Mouse (Mus musculus) adrenal gland, postnatal 10 days (tissue): Measurements from ENCODE around the gene Fam219b. TPM values are rescaled to one million over a fixed set of nuclear protein-coding genes. Genes with fewer than 3 reads are reported as not detected.

ENCODE experiments used
- DNase-seq: peaks from one replicate; pipeline ENCODE4 v3.0.0; 2021; ENCODE audit warnings: mixed read lengths
- total RNA-seq, 2 experiments: library from RNA; stranded (reverse); gene quantifications; 2 replicates each; pipeline ENCODE4 v1.2.3; 2021

The Fam219b gene
- total RNA-seq, 2 experiments from 2014 or later: 19.6 to 23.4 TPM

DNA sequence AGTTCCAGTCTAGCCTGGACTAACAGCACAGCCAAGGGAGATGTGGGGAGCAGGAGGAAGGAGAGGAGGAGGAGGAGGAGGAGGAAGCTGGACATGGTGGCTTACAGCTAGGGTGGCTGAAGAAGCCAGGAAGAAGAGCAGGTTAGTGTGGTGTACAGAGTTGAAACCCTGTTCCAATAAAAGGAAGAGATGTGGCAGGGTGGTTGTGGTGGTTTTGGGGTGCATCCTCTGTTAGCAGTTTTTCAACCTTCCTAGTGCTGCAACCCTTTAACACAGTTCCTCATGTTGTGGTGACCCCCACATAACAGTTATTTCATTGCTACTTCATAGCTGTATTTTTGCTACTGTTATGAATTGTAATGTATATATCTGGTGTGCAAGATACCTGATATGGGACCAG lies 12.9 kb upstream of the Fam219b start:
- DNase-seq: no peak

DNA sequence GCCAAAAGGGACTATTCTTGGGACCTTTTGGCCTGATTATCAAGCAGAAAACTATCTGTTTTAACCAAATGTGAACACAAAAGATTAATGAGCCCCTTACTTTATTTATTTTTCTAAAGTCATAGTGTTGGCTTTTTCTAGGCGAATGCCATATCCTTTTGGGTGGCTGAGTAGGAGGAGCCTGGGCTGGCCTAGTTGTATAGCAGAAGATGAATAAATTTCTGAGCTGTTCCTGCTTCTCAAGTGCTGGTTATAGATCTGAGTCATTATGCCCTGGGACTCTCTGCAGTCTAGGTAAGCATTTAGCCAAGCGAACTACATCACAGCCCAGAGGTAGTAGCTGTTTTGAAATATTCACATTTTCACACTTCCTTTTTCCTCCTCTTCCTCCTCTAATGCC lies 11.8 kb upstream of the Fam219b start:
- DNase-seq: no peak

DNA sequence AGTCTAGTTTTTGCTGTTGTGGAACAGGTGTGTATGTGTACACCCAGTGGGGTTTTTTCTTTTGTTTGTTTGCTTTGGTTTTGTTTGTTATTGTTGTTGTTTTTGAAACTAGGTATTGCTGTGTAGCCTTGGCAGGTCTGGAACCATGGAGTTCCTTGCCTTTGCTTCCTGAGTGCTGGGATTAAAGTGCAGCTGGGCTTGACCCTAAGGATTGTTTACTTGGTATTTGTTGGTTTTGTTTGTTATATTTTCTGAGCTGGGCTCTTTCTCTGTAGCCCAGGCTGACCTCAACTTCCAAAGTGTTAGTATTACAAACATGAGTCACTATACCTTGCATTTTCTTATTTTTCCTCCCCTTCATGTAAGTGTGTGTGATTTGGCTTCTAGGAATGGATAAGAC lies 10.9 kb upstream of the Fam219b start:
- DNase-seq: no peak

DNA sequence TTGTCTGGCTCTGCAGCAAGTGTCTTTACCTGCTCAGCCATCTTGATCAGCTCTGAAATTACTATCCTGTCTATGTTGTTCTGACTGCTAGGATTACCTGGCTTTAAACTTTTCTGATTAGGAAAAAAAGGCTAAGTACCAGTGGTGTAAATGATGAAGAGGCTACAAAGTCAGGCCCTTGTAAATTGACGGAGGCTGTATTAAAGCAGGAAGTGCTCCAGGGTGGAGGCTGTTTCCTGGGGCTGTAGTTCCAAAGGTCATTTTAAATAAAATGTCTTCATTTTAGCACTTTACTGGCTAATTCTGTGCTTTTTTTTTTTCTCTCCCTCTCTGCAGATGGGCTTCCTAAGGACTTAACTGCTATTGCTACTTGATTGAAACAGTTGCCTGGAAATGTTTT lies 5.4 kb upstream of the Fam219b start:
- no peak for DNase-seq

DNA sequence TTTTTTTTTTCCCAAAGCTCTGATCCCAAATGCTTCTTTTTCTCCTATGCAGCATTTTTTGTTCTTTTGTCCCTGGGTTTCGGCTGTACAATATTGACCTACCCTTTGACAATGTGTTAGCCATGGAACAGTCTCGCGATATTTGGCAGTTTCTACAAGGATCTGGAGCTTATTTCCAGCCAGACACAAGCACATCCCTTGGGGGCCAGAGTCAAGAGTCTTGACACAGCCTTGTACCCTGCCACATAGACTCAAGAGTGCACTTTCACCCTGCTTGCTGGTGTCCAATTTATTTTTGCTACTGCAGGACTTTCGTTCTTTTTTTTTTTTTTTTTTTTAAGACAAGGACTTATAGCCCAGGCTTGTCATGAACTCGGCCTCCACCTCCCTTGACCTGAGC lies 966 bp upstream of the Fam219b start:
- peak; percentile 43 for DNase-seq

DNA sequence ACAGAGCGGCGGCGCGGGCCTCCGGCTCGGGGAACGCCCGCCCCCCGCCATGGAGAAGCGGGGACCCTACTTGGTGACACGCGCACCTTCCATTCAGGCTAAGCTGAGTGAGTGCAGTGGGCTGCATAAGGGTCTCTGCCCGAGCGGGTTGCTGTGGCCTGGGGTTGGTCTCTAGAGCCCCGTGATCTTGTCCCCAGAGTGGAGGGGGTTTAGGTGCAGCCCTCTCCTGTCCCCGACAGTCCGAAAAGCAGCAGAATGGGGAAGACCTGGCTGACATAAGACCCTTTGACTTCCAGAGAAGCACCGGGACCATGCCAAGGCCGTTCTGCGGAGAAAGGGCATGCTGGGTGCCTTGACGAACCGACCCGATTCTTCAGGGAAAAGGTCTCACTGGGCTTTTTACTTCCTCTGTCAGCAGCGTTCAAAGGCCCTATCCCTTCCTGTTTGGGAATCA lies 427 bp downstream of the Fam219b start:
- peak; percentile 52 for DNase-seq

DNA sequence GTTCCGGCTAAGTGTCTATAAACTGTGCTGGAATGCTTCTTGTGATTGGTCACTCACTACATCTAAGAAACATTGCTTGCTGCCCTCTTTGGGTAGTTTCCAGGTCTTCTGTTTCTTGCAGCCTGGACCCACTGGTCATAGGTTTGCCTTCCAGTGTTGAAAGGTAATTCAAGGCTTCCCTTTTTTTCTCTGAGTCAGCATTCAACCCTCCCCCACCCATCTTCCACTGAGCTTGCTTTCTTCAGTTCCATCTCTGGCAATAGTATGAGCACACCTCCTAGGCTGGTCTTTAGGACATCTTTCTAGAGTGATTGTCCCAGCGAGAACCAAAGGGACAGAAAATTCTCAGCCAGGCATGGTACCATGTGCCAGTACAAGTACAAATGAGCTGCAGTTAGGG lies 2.2 kb downstream of the Fam219b start:
- no peak for DNase-seq

DNA sequence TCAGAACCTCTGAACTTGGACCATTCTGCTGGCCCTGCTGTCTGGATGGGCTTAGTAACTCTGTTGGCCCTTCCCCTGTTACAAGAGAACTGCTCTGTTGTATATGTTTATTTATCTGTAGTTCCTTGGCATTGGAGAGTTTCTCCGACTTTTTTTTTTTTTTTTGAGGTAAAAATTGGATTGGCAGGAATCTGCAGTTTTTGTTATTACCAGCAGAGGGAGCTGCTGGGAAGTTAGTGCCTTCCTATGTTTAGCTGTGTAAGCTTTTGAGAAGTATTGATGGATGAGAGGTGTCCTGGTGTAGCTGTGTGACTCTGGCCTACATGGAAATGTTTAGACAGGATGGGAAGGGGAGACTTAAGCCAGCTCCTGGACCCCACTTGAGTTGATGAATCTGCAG lies 4.0 kb downstream of the Fam219b start:
- peak; percentile 65 for DNase-seq

DNA sequence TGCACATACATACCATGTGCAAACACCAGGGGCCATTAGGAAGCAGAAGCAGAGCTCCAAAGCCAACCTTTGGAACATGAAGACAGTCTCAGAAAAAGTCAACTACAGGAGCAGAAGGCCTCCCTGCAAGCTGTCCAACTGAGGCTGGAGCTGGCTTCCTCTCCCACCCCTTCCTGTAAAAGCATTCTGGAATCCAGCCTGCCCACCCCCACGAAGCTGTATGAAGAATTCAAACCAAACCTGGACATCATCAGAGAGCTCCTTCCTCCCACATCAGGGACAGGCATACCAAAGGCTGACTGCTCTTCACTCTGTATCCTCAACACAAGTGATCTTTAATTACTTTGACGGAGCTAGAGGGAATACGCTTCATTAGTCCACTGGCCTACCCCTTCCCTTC lies 6.6 kb downstream of the Fam219b start:
- no peak for DNase-seq

DNA sequence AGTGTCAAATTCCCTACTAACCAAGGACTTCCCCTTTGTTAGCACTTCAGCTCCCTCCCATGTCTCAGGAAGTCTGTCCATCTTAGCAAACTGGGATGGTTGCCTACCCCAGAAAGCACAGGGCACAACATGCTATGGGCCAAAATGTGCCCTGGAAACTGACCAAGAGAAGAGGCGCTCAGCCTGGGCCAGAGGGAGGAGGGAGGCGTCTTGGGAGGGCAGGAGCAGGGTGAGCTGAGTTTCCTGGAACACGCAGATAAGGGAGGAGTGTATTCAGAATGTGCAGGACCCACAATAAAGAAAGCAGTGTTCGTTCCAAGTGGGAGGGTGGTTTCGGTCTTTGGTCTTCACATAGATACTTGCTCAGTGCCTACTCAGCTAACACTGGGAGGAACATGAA lies 10.0 kb downstream of the Fam219b start:
- DNase-seq: no peak

DNA sequence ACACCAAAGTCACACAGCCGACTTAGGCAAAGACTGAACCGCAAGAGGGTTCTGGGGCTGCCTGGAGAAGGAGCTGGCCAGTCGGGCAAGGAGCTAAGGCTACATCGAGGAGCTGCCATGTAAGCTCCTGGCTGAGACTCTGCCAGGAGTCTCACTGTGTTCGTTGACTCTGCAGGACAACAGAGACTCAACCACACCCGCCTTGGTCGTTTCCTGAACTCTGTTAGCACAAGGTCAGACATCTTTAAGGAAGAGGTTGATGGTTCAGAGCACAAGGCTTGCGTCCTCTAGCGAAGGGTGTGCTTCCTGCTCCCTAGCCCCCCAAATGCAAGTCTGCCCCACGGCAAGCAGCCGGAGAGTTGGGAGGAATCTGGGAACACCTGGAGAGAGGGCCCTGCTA lies 10.5 kb downstream of the Fam219b start:
- DNase-seq: no peak

DNA sequence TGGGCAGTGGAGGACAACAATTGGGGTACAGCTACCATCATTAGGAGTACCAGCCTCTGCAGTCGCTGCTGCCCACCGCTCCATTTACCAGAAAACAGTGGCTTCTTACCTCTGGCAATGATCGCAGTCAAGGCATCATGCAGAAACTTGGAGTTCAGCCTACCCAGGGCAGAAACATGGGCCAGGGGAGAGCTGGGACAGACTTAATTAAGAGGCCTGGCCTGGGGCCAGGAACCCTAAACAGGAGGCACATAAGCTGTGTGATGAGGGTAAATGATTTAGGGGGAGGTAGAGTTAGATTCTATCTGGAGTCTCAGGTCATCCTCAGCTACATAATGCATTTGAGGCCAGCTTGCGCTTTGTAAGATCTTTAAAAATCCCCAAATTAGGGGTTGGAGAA lies 11.9 kb downstream of the Fam219b start:
- DNase-seq: no peak

DNA sequence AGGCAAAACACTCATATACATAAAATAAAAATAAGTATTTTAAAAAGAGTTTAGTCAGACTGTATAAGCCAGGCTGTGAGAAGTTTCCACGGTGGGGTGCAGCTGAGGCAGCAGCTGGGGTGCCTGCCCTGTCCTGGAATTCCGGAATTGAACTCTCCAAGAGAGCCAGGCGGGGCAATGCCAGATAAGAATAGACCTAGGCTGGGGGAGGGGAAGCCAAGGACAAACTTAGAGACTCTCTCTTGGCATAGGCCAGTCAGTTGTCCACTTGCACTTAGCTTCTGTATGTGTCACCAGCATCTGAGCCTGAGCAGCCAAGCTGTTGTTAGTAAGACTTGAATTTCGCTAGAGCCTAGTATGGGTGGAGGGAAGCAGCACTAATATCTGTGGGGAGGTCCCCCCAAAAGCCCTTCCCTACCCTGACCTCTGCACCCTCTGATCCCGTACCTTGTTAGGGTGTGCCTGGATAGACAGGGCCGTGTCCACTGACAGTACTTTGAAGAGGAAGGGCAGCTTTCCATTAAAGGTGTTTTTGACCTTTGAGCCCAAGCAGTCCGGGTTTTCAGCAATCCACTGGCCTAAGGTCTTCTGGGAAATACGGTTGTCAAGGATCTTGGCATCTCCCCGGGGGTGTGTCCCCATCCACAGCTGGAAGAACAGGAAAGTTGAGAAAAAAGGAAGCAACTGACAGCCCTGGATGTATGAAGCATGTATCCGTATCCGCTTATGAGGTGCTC lies 13.0 kb downstream of the Fam219b start:
- DNase-seq: peak; percentile 76

DNA sequence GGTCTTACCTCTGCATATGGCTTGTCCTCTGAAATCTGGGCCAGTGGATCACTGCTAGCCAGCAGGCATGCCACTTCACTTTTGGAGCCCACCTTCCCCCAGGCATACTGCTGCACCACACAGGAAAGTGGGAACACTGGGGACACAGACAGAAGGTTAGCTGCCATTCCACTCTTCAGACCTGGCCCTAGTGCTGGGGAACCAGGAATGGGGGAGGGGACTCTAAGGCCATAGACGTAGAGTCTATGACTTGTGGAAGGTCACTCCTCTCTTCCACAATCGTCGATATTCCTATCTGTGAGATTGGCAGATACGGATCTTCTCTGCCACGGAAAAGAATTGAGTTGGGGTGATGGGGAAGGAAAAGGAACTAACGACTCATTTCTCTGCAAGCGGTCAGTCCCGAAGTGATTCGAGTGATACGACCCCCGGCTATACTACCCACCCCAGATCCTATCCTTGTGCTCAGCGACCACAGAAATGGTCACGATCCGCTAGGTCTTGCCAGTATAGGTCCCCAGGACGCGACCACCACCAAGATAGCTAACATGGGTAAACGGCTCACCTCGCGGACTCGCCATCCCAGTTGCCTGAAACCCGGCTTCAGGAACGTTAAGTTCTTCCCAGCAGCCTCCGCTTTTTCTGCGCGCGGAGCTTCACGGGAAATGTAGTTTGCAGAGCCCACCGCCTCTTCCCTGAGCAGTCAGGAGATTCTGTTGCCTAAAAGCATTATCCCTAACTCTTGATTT lies 15.0 kb downstream of the Fam219b start, which contains the start of gene Mpi:
Mpi (minus strand) TSS at position 625 of the 749 bp plus-strand sequence.
- DNase-seq: peak; percentile 82

DNA sequence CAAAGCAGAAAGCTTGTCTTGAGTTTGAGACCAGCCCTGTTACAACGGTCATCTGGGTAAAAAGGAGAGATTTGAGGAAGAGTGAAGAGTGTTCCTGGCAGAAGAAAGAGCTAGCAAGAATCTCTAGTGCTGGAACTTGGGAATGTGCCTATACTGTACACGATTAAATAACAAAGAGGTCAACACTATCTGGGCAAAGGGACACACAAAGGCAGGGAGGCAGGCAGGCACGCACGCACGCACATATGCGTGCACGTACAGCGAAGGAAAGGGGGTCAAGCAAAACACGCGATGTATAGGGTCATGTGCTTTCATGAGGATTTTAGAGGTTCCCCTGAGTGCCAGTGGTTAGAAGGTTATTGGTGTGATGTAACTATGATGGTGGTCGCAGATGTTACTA lies 15.8 kb downstream of the Fam219b start:
- DNase-seq: no peak

DNA sequence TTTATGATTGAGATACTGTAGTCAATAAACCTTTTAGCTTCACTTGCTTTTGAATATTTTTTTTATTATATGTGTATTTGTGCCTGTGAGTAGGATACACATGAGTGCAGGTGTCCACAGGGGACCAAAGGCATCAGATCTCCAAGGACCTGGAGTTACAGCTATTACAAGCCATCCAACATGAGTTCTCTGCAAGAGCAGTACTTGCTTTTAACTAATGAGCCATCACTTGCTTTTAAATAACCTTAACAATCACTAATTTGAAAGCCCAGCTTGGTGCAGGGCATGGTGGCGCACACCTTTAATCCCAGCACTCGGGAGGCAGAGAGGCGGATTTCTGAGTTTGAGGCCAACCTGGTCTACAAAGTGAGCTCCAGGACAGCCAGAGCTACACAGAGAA lies 17.4 kb downstream of the Fam219b start:
- no peak for DNase-seq

DNA sequence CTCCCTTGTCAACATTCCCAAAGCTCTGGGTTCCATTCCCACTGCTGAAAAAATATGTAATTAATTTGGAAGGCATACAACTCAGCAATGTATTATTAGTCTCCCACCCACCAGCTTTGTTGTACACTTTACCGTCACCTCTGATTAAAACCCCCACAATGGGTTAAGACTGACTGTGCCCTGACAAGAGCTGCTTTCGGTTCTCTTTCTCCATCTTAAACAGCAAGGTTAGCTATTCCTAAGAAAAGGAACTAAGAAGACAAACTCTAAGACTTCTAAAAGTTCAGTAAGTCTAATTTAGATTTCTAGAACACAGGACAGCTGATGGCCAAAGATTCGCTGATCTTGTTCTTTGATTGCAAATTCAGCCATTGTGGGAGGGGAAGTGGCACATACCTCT lies 19.9 kb downstream of the Fam219b start:
- no peak for DNase-seq

DNA sequence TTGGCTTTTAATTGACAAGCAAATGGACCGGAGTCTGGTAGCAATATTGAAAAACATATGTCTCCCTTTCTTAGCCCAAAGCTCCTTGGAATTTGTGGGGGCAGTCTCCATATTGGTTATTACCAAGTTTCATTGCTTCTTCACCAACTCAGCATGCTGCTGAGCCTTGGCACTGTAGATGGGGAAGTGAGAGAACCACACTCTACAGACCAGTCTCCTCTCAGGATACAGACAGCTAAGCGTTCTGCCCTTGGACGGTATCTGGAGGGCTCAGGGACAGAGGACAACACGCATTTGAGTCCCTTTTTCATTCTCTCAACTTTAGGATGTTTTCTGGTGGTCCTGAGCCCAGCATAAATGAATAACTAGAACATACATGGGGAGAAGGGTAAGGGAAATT lies 21.3 kb downstream of the Fam219b start:
- DNase-seq: no peak

DNA sequence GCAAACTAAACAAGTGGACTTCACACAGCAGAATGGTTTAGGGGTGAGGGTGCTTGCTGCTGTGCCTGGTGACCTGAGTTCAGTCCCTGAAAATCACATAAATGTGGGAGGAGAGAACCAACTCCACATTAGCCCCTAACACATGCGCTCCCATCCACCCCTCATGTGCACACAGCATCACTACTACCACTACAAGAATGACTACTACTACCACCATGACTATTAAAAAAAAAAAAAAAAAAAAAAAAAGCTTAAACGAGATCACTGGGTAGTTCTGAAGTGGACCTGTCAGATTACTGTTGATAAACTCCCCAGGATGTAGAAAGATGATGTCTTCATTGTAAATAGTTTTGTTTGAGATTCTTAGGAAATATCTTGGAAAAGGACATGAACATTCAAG lies 22.2 kb downstream of the Fam219b start:
- DNase-seq: no peak

DNA sequence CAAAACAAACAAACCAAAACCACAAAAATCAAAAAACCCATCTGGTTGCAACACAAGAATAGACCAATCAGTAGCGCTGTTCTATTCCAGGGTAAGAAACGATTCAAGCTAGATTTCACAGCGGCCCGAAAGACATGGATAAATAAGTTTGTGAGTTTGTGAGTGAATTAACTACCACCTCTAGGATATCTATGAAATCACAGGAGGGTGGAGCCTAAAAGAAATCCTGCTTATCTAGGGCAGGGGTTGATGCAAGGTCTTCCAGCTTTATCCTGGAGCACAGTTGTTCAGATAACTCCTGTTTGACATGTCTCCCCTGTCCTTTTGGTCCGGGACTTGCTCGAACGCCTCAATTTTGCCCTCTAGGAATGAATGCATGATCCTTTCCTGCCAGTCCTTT lies 22.9 kb downstream of the Fam219b start:
- no peak for DNase-seq

DNA sequence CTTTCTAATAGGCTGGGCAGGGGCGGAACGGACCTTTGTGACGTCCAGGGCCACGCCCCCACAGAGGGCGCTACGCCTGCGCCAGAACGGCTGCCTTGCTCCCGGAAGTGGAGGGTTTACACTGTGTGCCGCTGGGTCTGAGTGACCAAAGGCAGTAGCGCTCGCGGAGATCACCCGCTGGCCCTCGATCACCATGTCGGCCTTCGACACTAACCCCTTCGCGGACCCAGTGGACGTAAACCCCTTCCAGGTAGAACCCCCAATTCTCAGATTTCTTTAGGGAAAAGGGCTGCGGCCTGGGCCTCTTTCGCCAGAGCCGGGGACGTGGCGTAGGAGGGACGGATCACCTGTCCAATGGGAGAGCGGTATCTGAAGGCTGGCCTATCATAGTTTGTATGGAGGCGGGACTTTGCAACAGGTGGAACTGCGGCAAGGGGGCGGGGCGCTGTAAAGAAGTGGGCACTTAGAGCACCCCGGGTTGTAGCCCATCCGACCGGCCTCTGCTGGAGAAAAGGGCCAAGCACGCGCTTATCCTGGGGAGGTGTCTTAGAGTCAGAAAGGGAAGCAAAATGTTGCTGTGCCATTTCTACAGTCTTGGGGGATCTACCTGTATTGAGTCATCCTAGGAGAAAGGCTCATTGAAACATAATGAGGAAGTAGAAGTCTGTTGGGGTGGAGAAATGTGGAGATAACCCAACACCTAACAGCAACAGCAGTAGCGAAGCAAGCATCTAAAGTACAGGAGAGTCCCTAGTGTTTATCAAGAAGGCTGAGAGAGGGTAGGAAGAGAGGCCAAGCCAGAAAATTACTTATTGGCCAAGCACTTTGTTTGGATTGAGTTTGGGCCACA lies 23.8 kb downstream of the Fam219b start, which contains the start of gene Scamp2:
Scamp2 (plus strand) TSS at position 83 of the 850 bp plus-strand sequence.
- DNase-seq: peak; percentile 96

DNA sequence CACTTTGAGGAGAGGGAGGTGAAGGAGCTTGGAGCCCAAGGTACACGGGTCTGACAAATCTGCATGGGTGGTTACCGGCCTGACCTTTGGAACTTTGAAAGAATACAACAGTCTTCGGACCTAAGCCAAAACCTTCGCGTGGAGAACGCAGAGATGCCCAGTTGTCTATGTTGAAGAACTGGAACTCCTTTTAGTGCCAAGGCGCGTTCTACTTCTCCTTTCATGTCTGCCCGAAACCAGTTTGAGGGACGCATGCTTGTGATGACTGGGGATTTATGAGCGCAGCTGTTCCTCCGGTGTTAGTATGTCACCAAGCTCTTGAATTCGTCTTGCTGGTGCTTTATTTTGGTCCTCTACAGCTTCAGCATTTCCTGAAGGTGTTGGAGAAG lies 24.4 kb downstream of the Fam219b start:
- DNase-seq: no peak

DNA sequence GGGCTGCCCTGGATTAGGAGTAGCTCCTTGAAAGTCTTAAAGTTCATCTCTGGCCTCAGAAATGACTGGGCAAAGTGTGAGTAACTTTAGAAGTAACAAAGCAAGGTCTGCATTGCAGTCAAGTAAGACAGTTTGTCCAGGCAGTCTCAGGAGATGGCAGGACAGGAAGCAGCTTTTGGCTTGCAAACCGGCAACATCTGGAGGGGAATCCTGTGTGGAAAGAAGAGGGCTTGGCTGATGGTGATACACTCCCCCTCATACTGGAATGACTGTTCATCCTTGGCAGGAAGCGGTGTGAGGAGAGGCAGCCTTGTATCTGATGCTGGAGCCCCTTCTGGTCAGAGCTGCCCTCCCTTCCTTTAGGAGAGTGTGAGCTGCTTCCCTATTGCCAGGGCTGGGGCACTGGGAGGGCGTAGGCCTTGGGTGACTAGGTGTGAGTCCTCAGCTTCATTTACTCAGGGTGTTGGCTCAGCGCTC lies 25.6 kb downstream of the Fam219b start:
- peak; percentile 33 for DNase-seq
